Comparison of ENCODE assay signal across 13 mouse cellular contexts in the genomic region with DNA sequence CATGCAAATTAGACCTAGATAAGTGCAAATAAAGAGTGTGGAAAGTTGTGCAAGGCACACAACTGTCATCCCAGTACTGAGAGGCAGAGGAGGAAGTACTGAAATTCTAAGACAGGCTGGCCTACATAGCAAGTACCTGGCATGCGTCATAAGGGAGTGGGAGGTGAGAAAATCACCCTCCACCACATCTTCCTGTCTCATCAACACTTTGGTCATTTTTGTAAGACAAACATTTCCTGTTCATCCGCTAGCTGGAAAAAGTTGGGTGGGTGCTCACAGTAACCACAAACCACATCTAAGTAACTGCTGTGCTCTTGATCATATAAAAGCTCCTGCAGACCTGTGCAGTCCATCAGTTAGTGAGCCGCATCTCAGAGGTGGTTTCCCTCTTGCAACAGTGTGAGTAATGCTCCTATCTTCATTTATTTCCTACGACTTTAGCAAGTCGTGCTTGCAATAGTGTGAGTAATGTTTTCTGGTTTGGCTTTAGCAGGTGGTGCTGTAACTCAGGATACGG.
DNase-seq lines count a peak whose midpoint lies in the region; ATAC-seq lines count a peak whose summit lies in the region.
"Had no signal": no experiment of that assay in that cellular context is flagged by ENCODE, and none has a peak within 500 bp of the region (broad histone marks: within the 10 kb centered on the region; RNA-seq: fewer than 3 reads in every experiment).

No protein-coding gene starts in this region.

- no peak overlapping the region for H3K4me2 ChIP-seq in forebrain, embryonic 12.5 days
- H3K4me2 ChIP-seq: forebrain, embryonic 13.5 days; liver, embryonic 15.5 days; midbrain, embryonic 13.5 days had no signal

- 90% methylated on average over 6 of the region's 6 CpGs for WGBS in forebrain, embryonic 12.5 days

- peak; percentile 13 for DNase-seq in right cerebral cortex, postnatal 25 days
- DNase-seq in right cerebral cortex, postnatal 10 days (ENCODE audit: low spot score in 2 of 2) = no peak
- DNase-seq in R1 (ENCODE audit: low read depth, low spot score) = peak; percentile 89
- peak; percentile 52 to 65 for DNase-seq in thymus, postnatal 36 days
- no peak for DNase-seq in cerebellum, adult 9-10 months
- no peak for DNase-seq in heart, postnatal 14 days
- DNase-seq: kidney, adult 18-20 months; layer of hippocampus, postnatal 36 days had no signal

- ATAC-seq in monocyte, adult 5-6 weeks (replicated peaks; ENCODE audit: insufficient number of reproducible peaks, low FRiP score, low TSS enrichment, poor library complexity, severe bottlenecking) = peak; percentile 79
- ATAC-seq in forebrain, embryonic 12.5 days (ENCODE audit: low FRiP score) = no peak
- ATAC-seq: forebrain, embryonic 13.5 days; midbrain, embryonic 13.5 days had no signal

- no peak overlapping the region for H3K9ac ChIP-seq in forebrain, embryonic 12.5 days
- H3K9ac ChIP-seq: forebrain, embryonic 13.5 days; liver, embryonic 15.5 days; midbrain, embryonic 13.5 days had no signal

- H3K27me3 ChIP-seq in forebrain, embryonic 12.5 days = no peaks in the 10 kb centered on the region
- H3K27me3 ChIP-seq: forebrain, embryonic 13.5 days; liver, embryonic 15.5 days; midbrain, embryonic 13.5 days had no signal

- H3K9me3 ChIP-seq in forebrain, embryonic 12.5 days = no peaks in the 10 kb centered on the region
- H3K9me3 ChIP-seq: forebrain, embryonic 13.5 days; liver, embryonic 15.5 days; midbrain, embryonic 13.5 days had no signal

- H3K4me1 ChIP-seq in forebrain, embryonic 12.5 days = no peaks in the 10 kb centered on the region
- H3K4me1 ChIP-seq: forebrain, embryonic 13.5 days; liver, embryonic 15.5 days; midbrain, embryonic 13.5 days had no signal

- H3K4me3 ChIP-seq in forebrain, embryonic 12.5 days (replicated peaks) = no peak overlapping the region
- H3K4me3 ChIP-seq: forebrain, embryonic 13.5 days; liver, embryonic 15.5 days; midbrain, embryonic 13.5 days had no signal

- H3K36me3 ChIP-seq in forebrain, embryonic 12.5 days (replicated peaks) = no peaks in the 10 kb centered on the region
- H3K36me3 ChIP-seq: liver, embryonic 15.5 days; midbrain, embryonic 13.5 days had no signal

- H3K27ac ChIP-seq in forebrain, embryonic 12.5 days = no peak overlapping the region
- H3K27ac ChIP-seq: forebrain, embryonic 13.5 days; liver, embryonic 15.5 days; midbrain, embryonic 13.5 days had no signal

- intact Hi-C loops in heart, postnatal 14 days (cut with DNase I) = no loop called here

Comparison
In these comparisons a context has a peak if more than half of its experiments do, and no peak if none do; other contexts are left out.
1. DNase-seq: peak in right cerebral cortex, postnatal 25 days (single experiment), R1 (single experiment) and thymus, postnatal 36 days (2 of 2); none in right cerebral cortex, postnatal 10 days (0 of 2), cerebellum, adult 9-10 months (single experiment) and heart, postnatal 14 days (0 of 2).